Mouse (Mus musculus): ENCODE measurements around the gene Elp4. TPM values are rescaled to one million over a fixed set of nuclear protein-coding genes. Genes with fewer than 3 reads are reported as not detected.

Elp4 gene
- polyA plus RNA-seq, 1 experiment from 2014 or later, result 40.9 TPM

GRCm38 (mm10) chr2:105705320-105705719 is 199.0 kb downstream of the Elp4 start:
- H3K27ac ChIP-seq, result no peak overlapping the region
- peaks cover 5% of the 10 kb centered on the region; the same call in 1 of the 2 replicates for H3K36me3 ChIP-seq
- no peaks in the 10 kb centered on the region for H3K4me1 ChIP-seq
- no peak overlapping the region for H3K9ac ChIP-seq
- H3K27me3 ChIP-seq, result no peaks in the 10 kb centered on the region
- ATAC-seq (replicated peaks; ENCODE audit: low FRiP score), result no peak
- H3K9me3 ChIP-seq (replicated peaks), result no peaks in the 10 kb centered on the region
- 56% methylated on average over 2 of the region's 2 CpGs for WGBS
- H3K4me3 ChIP-seq (replicated peaks), result no peak overlapping the region
- no peak overlapping the region for H3K4me2 ChIP-seq

- no peak for ATAC-seq (replicated peaks; ENCODE audit: low FRiP score)
- H3K9me3 ChIP-seq (replicated peaks), result no peaks in the 10 kb centered on the region
- H3K4me2 ChIP-seq, result no peak overlapping the region
- no peak overlapping the region for H3K27ac ChIP-seq
- H3K36me3 ChIP-seq, result peaks cover 5% of the 10 kb centered on the region; the same call in 1 of the 2 replicates
- no peaks in the 10 kb centered on the region for H3K4me1 ChIP-seq
- no peak overlapping the region for H3K4me3 ChIP-seq (replicated peaks)
- H3K9ac ChIP-seq, result no peak overlapping the region
- no peaks in the 10 kb centered on the region for H3K27me3 ChIP-seq
- WGBS, result 83% methylated on average over 10 of the region's 10 CpGs
These were observed 201.8 kb downstream of the Elp4 start for GRCm38 (mm10) chr2:105702586-105702985.

GRCm38 (mm10) chr2:105701781-105702180 is 202.6 kb downstream of the Elp4 start:
- Histone ChIP-seq H3K4me1 (no peaks in the 10 kb centered on the region), H3K36me3 (peaks cover 5% of the 10 kb centered on the region; the same call in 1 of the 2 replicates), H3K9ac (no peak overlapping the region), H3K4me3 (replicated peaks) (no peak overlapping the region), H3K9me3 (replicated peaks) (no peaks in the 10 kb centered on the region), H3K27ac (no peak overlapping the region), H3K4me2 (no peak overlapping the region), H3K27me3 (no peaks in the 10 kb centered on the region)
- 72% methylated on average over 4 of the region's 4 CpGs for WGBS
- no peak for ATAC-seq (replicated peaks; ENCODE audit: low FRiP score)

GRCm38 (mm10) chr2:105698631-105699030 is 205.7 kb downstream of the Elp4 start:
- ATAC-seq (replicated peaks; ENCODE audit: low FRiP score), result no peak
- Histone ChIP-seq H3K9me3 (replicated peaks) (no peaks in the 10 kb centered on the region), H3K27ac (no peak overlapping the region), H3K27me3 (peaks cover 14% of the 10 kb centered on the region), H3K4me2 (no peak overlapping the region), H3K36me3 (peaks cover 5% of the 10 kb centered on the region; the same call in 1 of the 2 replicates), H3K9ac (no peak overlapping the region), H3K4me1 (no peaks in the 10 kb centered on the region), H3K4me3 (replicated peaks) (no peak overlapping the region)
- WGBS, result 90% methylated on average over 2 of the region's 2 CpGs

- Histone ChIP-seq H3K36me3 (peaks cover 5% of the 10 kb centered on the region; the same call in 1 of the 2 replicates), H3K27ac (no peak overlapping the region), H3K4me3 (replicated peaks) (no peak overlapping the region), H3K9me3 (replicated peaks) (no peaks in the 10 kb centered on the region), H3K4me2 (no peak overlapping the region), H3K4me1 (no peaks in the 10 kb centered on the region), H3K27me3 (peaks cover 23% of the 10 kb centered on the region), H3K9ac (no peak overlapping the region)
- WGBS, result 73% methylated on average over 5 of the region's 5 CpGs
- no peak for ATAC-seq (replicated peaks; ENCODE audit: low FRiP score)
These were observed 206.6 kb downstream of the Elp4 start for GRCm38 (mm10) chr2:105697741-105698140.

GRCm38 (mm10) chr2:105691296-105691695 is 213.1 kb downstream of the Elp4 start:
- Histone ChIP-seq H3K4me1 (peaks cover 25% of the 10 kb centered on the region), H3K9me3 (replicated peaks) (no peaks in the 10 kb centered on the region), H3K4me3 (replicated peaks) (no peak overlapping the region), H3K9ac (no peak overlapping the region), H3K27ac (no peak overlapping the region), H3K36me3 (no peaks in the 10 kb centered on the region), H3K4me2 (no peak overlapping the region), H3K27me3 (peaks cover 87% of the 10 kb centered on the region)
- no peak for ATAC-seq (replicated peaks; ENCODE audit: low FRiP score)
- 15% methylated on average over 10 of the region's 10 CpGs for WGBS

GRCm38 (mm10) chr2:105689771-105690639 is 214.4 kb downstream of the Elp4 start:
- H3K4me1 ChIP-seq, result peaks cover 25% of the 10 kb centered on the region
- no peaks in the 10 kb centered on the region for H3K9me3 ChIP-seq (replicated peaks)
- H3K9ac ChIP-seq, result no peak overlapping the region
- peak overlapping the region; percentile 23 for H3K4me2 ChIP-seq
- H3K36me3 ChIP-seq, result no peaks in the 10 kb centered on the region
- WGBS, result 5% methylated on average over 28 of the region's 28 CpGs
- H3K4me3 ChIP-seq (replicated peaks), result peak overlapping the region; percentile 10
- no peak for ATAC-seq (replicated peaks; ENCODE audit: low FRiP score)
- H3K27me3 ChIP-seq, result peaks cover 94% of the 10 kb centered on the region
- no peak overlapping the region for H3K27ac ChIP-seq

- no peak overlapping the region for H3K27ac ChIP-seq
- peak overlapping the region; percentile 23 for H3K4me2 ChIP-seq
- H3K4me3 ChIP-seq (replicated peaks), result peak overlapping the region; percentile 10
- no peak overlapping the region for H3K9ac ChIP-seq
- no peaks in the 10 kb centered on the region for H3K36me3 ChIP-seq
- H3K9me3 ChIP-seq (replicated peaks), result no peaks in the 10 kb centered on the region
- under 1% methylated on average over 15 of the region's 15 CpGs for WGBS
- peaks cover 95% of the 10 kb centered on the region for H3K27me3 ChIP-seq
- H3K4me1 ChIP-seq, result peaks cover 25% of the 10 kb centered on the region
- no peak for ATAC-seq (replicated peaks; ENCODE audit: low FRiP score)
These were observed 215.0 kb downstream of the Elp4 start for GRCm38 (mm10) chr2:105689304-105689770.

- H3K9me3 ChIP-seq (replicated peaks), result no peaks in the 10 kb centered on the region
- no peak for ATAC-seq (replicated peaks; ENCODE audit: low FRiP score)
- peaks cover 98% of the 10 kb centered on the region for H3K27me3 ChIP-seq
- no peak overlapping the region for H3K9ac ChIP-seq
- H3K36me3 ChIP-seq, result no peaks in the 10 kb centered on the region
- H3K4me3 ChIP-seq (replicated peaks), result peak overlapping the region; percentile 11
- H3K27ac ChIP-seq, result no peak overlapping the region
- peak overlapping the region; percentile 35 for H3K4me2 ChIP-seq
- H3K4me1 ChIP-seq, result peaks cover 25% of the 10 kb centered on the region
- WGBS, result under 1% methylated on average over 25 of the region's 25 CpGs
These were observed 215.7 kb downstream of the Elp4 start for GRCm38 (mm10) chr2:105688436-105689303.

- ATAC-seq (replicated peaks; ENCODE audit: low FRiP score), result no peak
- peak overlapping the region; percentile 11 for H3K4me3 ChIP-seq (replicated peaks)
- H3K9me3 ChIP-seq (replicated peaks), result no peaks in the 10 kb centered on the region
- peaks cover 97% of the 10 kb centered on the region for H3K27me3 ChIP-seq
- no peak overlapping the region for H3K9ac ChIP-seq
- no peaks in the 10 kb centered on the region for H3K36me3 ChIP-seq
- WGBS, result under 1% methylated on average over 17 of the region's 17 CpGs
- peak overlapping the region; percentile 35 for H3K4me2 ChIP-seq
- H3K4me1 ChIP-seq, result peaks cover 25% of the 10 kb centered on the region
- H3K27ac ChIP-seq, result no peak overlapping the region
These were observed 216.4 kb downstream of the Elp4 start for GRCm38 (mm10) chr2:105688011-105688410.

GRCm38 (mm10) chr2:105687317-105687991 is 216.9 kb downstream of the Elp4 start:
- ATAC-seq (replicated peaks; ENCODE audit: low FRiP score), result peak; percentile 68
- Histone ChIP-seq H3K9me3 (replicated peaks) (no peaks in the 10 kb centered on the region), H3K9ac (no peak overlapping the region), H3K36me3 (no peaks in the 10 kb centered on the region), H3K27me3 (peaks cover 97% of the 10 kb centered on the region), H3K27ac (no peak overlapping the region), H3K4me1 (peaks cover 29% of the 10 kb centered on the region), H3K4me2 (peak overlapping the region; percentile 35), H3K4me3 (replicated peaks) (peak overlapping the region; percentile 11)
- 1% methylated on average over 13 of the region's 13 CpGs for WGBS

Data from kidney, embryonic 15.5 days (tissue).